Mouse (Mus musculus) limb, embryonic 11.5 days (tissue): ENCODE measurements around the gene Gdf10. TPM values are rescaled to one million over a fixed set of nuclear protein-coding genes. Genes with fewer than 3 reads are reported as not detected.
A peak's percentile ranks its signal among the peaks of the same experiment; 100 is the strongest.

ENCODE experiments used
- ATAC-seq: fragments of 200-750 bp; cut with Nextera tagmentation; 2 replicates; pipeline ENCODE4 v1.8.0; 2017; ENCODE audit warnings: low read depth; ENCODE audit not compliant: insufficient number of reproducible peaks, low FRiP score, low TSS enrichment
- DNase-seq: peaks from one replicate; pipeline ENCODE4 v3.0.0-alpha.2; 2015; ENCODE audit warnings: low spot score
- H3K27ac ChIP-seq: fragments of 300-500 bp; sonication (generic); replicated peaks from 2 replicates; pipeline ENCODE4 v1.5.1; 2014; ENCODE audit warnings: low read depth, mild to moderate bottlenecking, low read length
- H3K27me3 ChIP-seq: fragments of 300-500 bp; sonication (generic); 2 replicates; pipeline ENCODE4 v1.6.1; 2014; ENCODE audit warnings: mild to moderate bottlenecking, low read length, mixed read lengths; ENCODE audit not compliant: control insufficient read depth, insufficient read depth
- H3K36me3 ChIP-seq: fragments of 300-500 bp; sonication (generic); 2 replicates; pipeline ENCODE4 v1.6.1; 2014; ENCODE audit warnings: mild to moderate bottlenecking, low read length, moderate library complexity, mixed read lengths; ENCODE audit not compliant: control insufficient read depth, insufficient read depth
- H3K4me1 ChIP-seq: fragments of 300-500 bp; sonication (generic); 2 replicates; pipeline ENCODE4 v1.6.1; 2014; ENCODE audit warnings: low read length, mixed read lengths; ENCODE audit not compliant: control insufficient read depth, insufficient read depth
- H3K4me2 ChIP-seq: fragments of 300-500 bp; sonication (generic); 2 replicates; pipeline ENCODE4 v1.6.1; 2014; ENCODE audit warnings: low read depth, mild to moderate bottlenecking, moderate library complexity; ENCODE audit not compliant: severe bottlenecking
- H3K4me3 ChIP-seq: fragments of 300-500 bp; sonication (generic); 2 replicates; pipeline ENCODE4 v1.5.1; 2014; ENCODE audit warnings: low read depth, low read length
- H3K9ac ChIP-seq: fragments of 300-500 bp; sonication (generic); 2 replicates; pipeline ENCODE4 v1.6.1; 2014; ENCODE audit warnings: mild to moderate bottlenecking, low read length
- H3K9me3 ChIP-seq: fragments of 300-500 bp; sonication (generic); 2 replicates; pipeline ENCODE4 v1.6.1; 2016; ENCODE audit warnings: low read length; ENCODE audit not compliant: control insufficient read depth
- WGBS: fragments of 180-500 bp; shearing (Covaris S2); extraction: QIAGEN DNeasy Blood & Tissue Kit; methylation state at CpG from one replicate; pipeline ENCODE4 v1.1.7; 2014; 5-methylcytosine and 5-hydroxymethylcytosine counted together
- polyA plus RNA-seq: library from polyadenylated mRNA; unstranded; fragments of >200 nt; fragmentation: Nextera tagmentation; extraction: Ambion mirVana; gene quantifications from 2 replicates; pipeline ENCODE4 v1.2.1, GENCODE M21; 2014

Gene Gdf10
- polyA plus RNA-seq, 1 experiment from 2014 or later = 4.9 TPM

GRCm38 (mm10) chr14:33946125-33946524 is 22.7 kb downstream of the Gdf10 start:
- Histone ChIP-seq H3K9me3 (no peaks in the 10 kb centered on the region), H3K4me2 (no peak overlapping the region), H3K4me3 (no peak overlapping the region), H3K36me3 (no peaks in the 10 kb centered on the region), H3K4me1 (no peaks in the 10 kb centered on the region), H3K27me3 (no peaks in the 10 kb centered on the region), H3K9ac (no peak overlapping the region), H3K27ac (no peak overlapping the region)
- no peak for DNase-seq
- WGBS = 80% methylated on average over 6 of the region's 6 CpGs
- no peak for ATAC-seq

DNA sequence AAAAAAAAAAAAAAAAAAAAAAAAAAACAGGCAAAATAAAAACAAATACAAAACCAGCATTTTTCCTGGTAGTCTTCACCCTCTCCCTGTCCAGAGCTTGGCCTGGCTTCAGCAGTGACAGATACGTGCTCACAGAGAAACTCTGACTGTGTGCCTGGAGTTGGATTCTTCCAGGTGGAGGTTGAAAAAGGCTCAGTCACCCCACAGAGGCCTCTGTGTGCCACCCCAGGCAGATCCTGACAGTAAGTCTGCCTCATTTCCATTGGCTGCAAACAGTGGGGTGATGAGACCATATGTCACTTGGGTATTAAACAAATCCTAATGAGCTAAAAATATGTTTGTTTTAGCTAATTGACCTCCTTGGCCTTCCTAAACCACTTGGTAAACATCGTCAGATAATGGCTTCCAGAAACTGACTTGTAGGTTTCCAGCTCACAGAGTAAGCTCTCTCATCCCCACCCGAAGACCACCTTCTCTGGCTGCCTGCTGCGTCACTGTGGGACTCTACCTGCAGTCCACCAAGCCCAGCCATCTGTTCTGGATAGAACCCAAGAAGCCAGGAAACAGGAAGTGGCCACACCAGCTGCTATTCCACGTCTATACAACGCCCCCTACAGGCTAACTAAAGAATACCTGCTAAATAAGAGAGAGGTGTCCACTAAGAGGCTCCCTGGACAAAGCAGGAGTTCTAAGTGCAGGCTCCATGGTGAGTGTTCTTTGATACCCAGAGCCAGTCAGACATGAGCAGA is 29.0 kb downstream of the Gdf10 start:
- ATAC-seq = no peak
- DNase-seq = no peak
- no peak overlapping the region for H3K4me3 ChIP-seq
- H3K4me2 ChIP-seq = no peak overlapping the region
- 51% methylated on average over 6 of the region's 6 CpGs for WGBS
- H3K4me1 ChIP-seq = no peaks in the 10 kb centered on the region
- H3K27me3 ChIP-seq = no peaks in the 10 kb centered on the region
- H3K27ac ChIP-seq = no peak overlapping the region
- H3K36me3 ChIP-seq = no peaks in the 10 kb centered on the region
- H3K9me3 ChIP-seq = no peaks in the 10 kb centered on the region
- H3K9ac ChIP-seq = no peak overlapping the region

DNA sequence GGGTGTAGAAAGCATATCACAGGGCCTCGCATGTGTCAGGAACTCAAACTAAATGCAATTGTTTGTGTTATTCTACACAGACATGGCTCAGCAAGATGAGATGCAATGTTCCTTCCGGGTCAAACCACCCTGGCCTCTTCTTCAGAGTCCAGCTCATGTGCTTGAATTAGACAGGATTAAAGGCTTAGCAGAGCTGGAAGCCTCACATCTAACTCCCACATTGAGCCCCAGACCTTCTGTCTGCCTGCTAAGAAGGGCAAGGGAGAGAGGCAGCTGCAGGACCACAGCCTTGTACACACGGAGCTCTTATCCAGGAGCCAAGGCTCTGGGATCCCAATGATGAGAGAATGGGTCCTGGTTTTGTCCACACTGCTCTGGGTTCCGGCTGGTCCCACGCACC is 30.4 kb downstream of the Gdf10 start, which contains the start of gene Rbp3:
Gene Rbp3, plus strand, starts transcription at position 243 of the 400 bp plus-strand sequence.
- Histone ChIP-seq H3K27ac (no peak within 1 kb of the TSS), H3K4me2 (no peak within 1 kb of the TSS), H3K4me3 (no peak within 1 kb of the TSS), H3K4me1 (no peaks in the 10 kb centered on the region), H3K9ac (no peak within 1 kb of the TSS), H3K36me3 (no peaks in the 10 kb centered on the region), H3K27me3 (no peaks in the 10 kb centered on the region), H3K9me3 (no peaks in the 10 kb centered on the region)
- DNase-seq = no peak
- ATAC-seq = no peak
- WGBS = 91% methylated on average over 5 of the region's 5 CpGs

DNA sequence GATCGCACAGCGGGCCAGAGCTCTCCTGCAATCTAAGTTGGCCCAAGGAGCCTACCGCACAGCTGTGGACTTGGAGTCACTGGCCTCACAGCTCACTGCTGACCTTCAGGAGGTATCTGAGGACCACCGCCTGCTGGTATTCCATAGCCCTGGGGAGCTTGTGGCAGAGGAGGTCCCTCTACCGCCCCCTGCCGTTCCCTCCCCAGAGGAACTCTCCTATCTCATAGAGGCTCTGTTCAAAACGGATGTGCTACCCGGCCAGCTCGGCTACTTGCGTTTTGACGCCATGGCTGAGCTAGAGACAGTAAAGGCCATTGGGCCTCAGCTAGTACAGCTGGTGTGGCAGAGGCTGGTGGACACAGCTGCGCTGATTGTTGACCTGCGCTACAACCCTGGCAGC is 32.7 kb downstream of the Gdf10 start:
- H3K4me3 ChIP-seq = no peak overlapping the region
- DNase-seq (no peak), ATAC-seq (no peak)
- H3K4me1 ChIP-seq = no peaks in the 10 kb centered on the region
- H3K9ac ChIP-seq = no peak overlapping the region
- H3K9me3 ChIP-seq = no peaks in the 10 kb centered on the region
- H3K4me2 ChIP-seq = no peak overlapping the region
- H3K27ac ChIP-seq = no peak overlapping the region
- 74% methylated on average over 13 of the region's 13 CpGs for WGBS
- no peaks in the 10 kb centered on the region for H3K36me3 ChIP-seq
- H3K27me3 ChIP-seq = no peaks in the 10 kb centered on the region

- Histone ChIP-seq H3K36me3 (no peaks in the 10 kb centered on the region), H3K9me3 (no peaks in the 10 kb centered on the region), H3K4me3 (no peak overlapping the region), H3K4me2 (no peak overlapping the region), H3K27ac (no peak overlapping the region), H3K4me1 (no peaks in the 10 kb centered on the region), H3K27me3 (no peaks in the 10 kb centered on the region), H3K9ac (no peak overlapping the region)
- 91% methylated on average over 4 of the region's 4 CpGs for WGBS
- DNase-seq = no peak
- no peak for ATAC-seq
These were observed 34.8 kb downstream of the Gdf10 start for GRCm38 (mm10) chr14:33958186-33958585.

- no peak overlapping the region for H3K4me2 ChIP-seq
- no peak overlapping the region for H3K9ac ChIP-seq
- H3K36me3 ChIP-seq = no peaks in the 10 kb centered on the region
- H3K4me3 ChIP-seq = no peak overlapping the region
- no peaks in the 10 kb centered on the region for H3K27me3 ChIP-seq
- DNase-seq (no peak), ATAC-seq (no peak)
- no peaks in the 10 kb centered on the region for H3K9me3 ChIP-seq
- no peaks in the 10 kb centered on the region for H3K4me1 ChIP-seq
- 71% methylated on average over 3 of the region's 3 CpGs for WGBS
- no peak overlapping the region for H3K27ac ChIP-seq
These were observed 35.5 kb downstream of the Gdf10 start for GRCm38 (mm10) chr14:33958841-33959240.

DNA sequence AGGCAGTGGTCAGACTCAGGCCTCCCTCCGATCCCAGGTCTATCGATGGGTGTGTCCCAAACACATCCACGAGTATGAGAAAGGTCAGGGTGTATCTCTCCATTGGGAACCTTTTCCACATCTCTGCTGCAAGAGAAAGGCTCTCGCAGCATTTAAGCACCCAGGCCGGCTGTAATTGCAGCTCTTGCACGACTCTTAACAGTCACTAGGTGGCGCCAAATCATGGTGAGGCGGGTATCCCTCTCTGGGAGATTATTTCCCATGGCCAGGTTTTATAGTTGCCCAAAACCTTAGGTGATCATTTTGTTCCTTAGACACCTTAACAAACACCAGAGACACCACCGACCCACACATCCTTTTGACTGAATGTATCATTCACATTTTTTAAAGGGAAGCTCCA is 36.0 kb downstream of the Gdf10 start:
- Histone ChIP-seq H3K4me2 (no peak overlapping the region), H3K4me3 (no peak overlapping the region), H3K27ac (no peak overlapping the region), H3K36me3 (no peaks in the 10 kb centered on the region), H3K4me1 (no peaks in the 10 kb centered on the region), H3K27me3 (no peaks in the 10 kb centered on the region), H3K9me3 (no peaks in the 10 kb centered on the region), H3K9ac (no peak overlapping the region)
- 14% methylated on average over 9 of the region's 9 CpGs for WGBS
- ATAC-seq (no peak), DNase-seq (peak; percentile 65)

GRCm38 (mm10) chr14:33965675-33966074 is 42.3 kb downstream of the Gdf10 start:
- Histone ChIP-seq H3K4me3 (no peak overlapping the region), H3K9ac (no peak overlapping the region), H3K27me3 (no peaks in the 10 kb centered on the region), H3K9me3 (no peaks in the 10 kb centered on the region), H3K4me1 (no peaks in the 10 kb centered on the region), H3K4me2 (no peak overlapping the region), H3K36me3 (no peaks in the 10 kb centered on the region), H3K27ac (no peak overlapping the region)
- ATAC-seq (no peak), DNase-seq (no peak)
- 63% methylated on average over 7 of the region's 7 CpGs for WGBS

DNA sequence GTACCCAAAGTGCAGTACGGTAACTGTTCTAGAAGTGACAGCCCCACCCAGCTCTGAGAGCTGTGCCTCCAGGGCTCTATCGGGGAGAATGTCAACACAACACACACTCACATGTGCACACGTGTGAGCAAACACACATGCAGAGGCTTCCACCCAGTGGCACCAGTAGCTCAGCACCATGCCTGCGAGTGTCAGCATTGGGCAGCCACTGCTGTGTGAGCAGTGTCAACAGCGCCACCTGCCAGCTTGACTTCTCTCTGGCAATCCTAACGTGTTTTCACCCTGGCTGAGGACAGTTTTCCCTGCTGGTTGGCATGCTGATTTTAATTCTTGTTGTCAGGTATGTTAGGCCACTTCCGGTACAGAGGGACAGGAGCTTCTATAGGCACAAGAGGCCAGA is 49.3 kb downstream of the Gdf10 start:
- 0 out of 2 replicates have a peak, but pooled peaks cover 2% of the 10 kb centered on the region for H3K27me3 ChIP-seq
- DNase-seq = peak; percentile 46
- no peak overlapping the region for H3K4me3 ChIP-seq
- ATAC-seq = no peak
- H3K36me3 ChIP-seq = no peaks in the 10 kb centered on the region
- H3K9me3 ChIP-seq = no peaks in the 10 kb centered on the region
- no peak overlapping the region for H3K4me2 ChIP-seq
- no peaks in the 10 kb centered on the region; the same call in 1 of the 2 replicates for H3K4me1 ChIP-seq
- no peak overlapping the region for H3K9ac ChIP-seq
- no peak overlapping the region for H3K27ac ChIP-seq
- 53% methylated on average over 7 of the region's 7 CpGs for WGBS
